Mouse (Mus musculus): ENCODE data around the gene Gm17662.

DNA sequence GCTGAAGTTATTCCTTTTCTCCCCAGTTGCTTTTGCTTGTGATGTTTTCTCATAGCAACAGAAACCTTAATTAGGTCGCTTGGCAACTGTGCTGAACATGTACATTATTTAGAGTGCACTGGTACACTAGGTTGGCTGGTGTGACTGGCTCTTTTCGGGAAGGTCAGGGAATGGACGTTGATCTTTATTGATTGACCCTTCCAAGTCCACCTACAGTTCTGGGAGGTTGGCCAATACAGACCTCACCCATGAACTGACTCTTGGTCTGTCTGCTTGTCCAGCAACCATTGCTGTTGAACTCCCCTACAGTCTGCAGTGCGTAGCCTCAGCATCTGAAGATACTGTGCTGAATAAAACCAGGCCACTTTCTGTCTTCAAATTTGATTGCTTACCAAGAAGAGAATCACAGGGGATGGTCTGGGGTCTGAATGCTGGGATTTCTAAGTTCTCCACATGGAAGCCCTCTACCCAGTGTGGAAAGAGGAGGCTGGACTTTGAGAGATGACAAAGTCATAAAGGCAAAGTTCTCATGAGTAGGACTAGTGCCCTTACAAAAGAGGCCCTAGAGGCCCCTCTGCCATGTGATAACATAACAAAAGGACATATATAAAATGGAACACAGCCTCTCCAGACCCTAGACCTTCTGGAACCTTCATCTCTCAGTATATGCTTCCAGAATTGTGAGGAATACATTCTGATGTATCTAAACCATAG is 40.5 kb upstream of the Gm17662 start:
- TF ChIP-seq POLR2A (IDR thresholded peaks at IDR 0.05; ENCODE audit: insufficient read depth, low read length) (no peak), CTCF (IDR thresholded peaks at IDR 0.05; ENCODE audit: low read depth, low read length) (no peak)
